Mouse (Mus musculus) embryo, embryonic 9.5 days (tissue): ENCODE measurements around the gene Hoxa5.

Source experiments
- DNase-seq: peaks from one replicate; pipeline ENCODE4 v3.0.0-alpha.2; 2017; ENCODE audit errors: extremely low spot score

Hoxa5 gene

GRCm38 (mm10) chr6:52240389-52241000 is 36.1 kb upstream of the Hoxa5 start, which contains the start of gene Hoxa10:
Gene Hoxa10 (minus strand): TSS chr6:52240854.
- peak; percentile 89 for DNase-seq

DNA sequence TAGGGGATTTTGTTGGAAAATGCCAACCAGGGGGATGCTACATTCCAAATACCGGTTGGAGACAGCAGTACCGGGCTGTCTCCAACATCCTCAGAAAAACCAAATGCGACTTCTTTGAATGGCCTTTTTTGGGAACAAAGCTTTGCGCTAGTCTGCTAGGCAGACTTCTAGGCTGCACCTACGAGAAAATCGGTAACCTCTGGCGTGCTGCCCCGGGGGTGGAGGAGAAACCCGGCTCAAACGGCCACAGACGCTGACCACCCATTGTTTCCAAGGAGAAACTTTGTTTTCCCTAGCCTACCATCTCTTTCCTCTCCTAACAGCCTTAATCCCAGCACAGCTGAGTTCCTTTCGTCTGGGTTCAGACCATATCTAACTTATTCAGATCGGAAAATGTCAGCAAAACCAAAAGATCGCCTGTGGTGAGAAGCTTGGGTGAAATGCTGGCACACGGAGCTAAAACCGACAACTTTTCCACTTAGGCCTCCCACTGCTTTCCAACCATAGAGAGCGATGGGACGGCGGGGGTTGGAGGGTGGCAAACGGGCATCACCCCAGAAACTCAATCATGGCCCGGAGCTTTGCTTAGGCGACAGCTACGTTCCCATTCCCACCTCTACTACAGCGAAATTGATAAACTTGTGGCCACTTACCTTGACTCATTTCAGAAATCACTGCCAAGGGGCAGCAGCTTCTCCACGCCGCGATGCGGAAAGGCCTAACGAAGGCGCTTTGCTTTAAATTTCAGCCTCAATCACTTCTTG is 35.4 kb upstream of the Hoxa5 start:
- DNase-seq: no peak

- no peak for DNase-seq
Observed at GRCm38 (mm10) chr6:52238976-52239375, 34.6 kb upstream of the Hoxa5 start.

DNA sequence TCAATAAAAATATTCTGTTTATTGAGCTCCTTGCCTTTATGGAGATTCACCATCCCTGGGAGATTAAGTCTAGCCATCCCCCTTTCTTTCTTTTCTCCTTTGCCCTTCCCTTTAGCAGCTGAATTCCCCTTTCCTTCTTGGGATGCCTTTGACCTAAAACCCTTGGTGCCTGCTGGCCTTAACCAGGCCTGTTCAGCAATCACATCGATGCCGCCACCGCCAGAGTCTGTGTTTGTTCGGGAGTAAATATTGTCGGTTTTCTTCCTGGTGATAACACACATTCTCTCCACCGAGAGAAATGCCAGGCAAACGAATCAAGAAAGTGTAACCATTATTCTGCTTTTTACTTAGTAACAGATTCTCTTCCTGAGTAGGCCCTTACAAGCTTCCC is 33.8 kb upstream of the Hoxa5 start:
- no peak for DNase-seq

GRCm38 (mm10) chr6:52237346-52238154 is 33.2 kb upstream of the Hoxa5 start:
- no peak for DNase-seq

- DNase-seq: no peak
Observed at GRCm38 (mm10) chr6:52236806-52237205, 32.4 kb upstream of the Hoxa5 start.

- no peak for DNase-seq
Observed at GRCm38 (mm10) chr6:52235866-52236265, 31.5 kb upstream of the Hoxa5 start.

- no peak for DNase-seq
Observed at GRCm38 (mm10) chr6:52235267-52235666, 30.9 kb upstream of the Hoxa5 start.

- no peak for DNase-seq
Observed at GRCm38 (mm10) chr6:52234428-52235140, 30.2 kb upstream of the Hoxa5 start.

DNA sequence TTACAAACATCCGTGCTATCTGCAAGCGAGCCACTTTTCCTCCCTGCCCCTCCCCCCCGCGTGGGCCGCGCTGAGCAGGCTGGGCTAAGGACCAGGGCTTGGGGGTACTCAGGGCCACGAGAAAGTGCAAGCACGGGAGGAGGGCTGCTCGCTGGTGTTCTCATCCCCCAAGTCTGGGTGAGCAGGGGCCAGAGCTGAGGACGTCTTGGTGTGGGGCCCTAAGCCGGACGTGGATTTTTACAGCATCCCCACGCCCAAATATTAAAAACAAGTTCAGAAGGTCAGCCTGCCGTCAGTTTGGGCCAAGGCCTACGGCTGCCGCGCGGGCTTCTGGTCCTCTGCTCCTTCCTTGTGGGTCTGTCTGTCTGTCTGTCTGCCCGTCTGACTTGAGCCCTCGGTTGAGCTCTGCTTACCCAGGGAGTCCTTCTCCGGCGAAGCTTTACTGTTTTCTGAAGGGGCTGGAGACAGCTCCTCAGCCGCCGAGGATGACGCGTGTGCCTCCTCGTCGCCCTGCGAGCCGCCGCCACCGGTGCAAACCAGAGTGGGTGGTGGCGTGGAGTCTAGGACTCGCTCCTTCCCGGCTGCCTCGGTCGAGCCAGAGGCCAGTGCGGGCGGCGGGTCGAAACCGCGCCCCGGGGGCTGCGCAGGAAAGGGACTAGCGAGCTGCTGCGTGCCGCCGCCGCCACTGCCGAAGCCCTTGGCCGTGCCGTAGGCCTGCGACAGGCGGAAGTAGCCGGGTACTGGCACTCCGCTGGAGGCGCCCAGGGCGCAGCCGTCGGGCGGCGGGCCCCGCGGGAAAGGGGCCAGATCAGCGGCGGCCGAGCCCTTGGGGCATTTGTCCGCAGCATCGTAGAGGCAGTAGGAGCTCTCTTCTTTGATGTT is 29.4 kb upstream of the Hoxa5 start:
- DNase-seq: no peak

- no peak for DNase-seq
Observed at GRCm38 (mm10) chr6:52232984-52233545, 28.7 kb upstream of the Hoxa5 start.

- no peak for DNase-seq
Observed at GRCm38 (mm10) chr6:52232568-52232965, 28.2 kb upstream of the Hoxa5 start.

DNA sequence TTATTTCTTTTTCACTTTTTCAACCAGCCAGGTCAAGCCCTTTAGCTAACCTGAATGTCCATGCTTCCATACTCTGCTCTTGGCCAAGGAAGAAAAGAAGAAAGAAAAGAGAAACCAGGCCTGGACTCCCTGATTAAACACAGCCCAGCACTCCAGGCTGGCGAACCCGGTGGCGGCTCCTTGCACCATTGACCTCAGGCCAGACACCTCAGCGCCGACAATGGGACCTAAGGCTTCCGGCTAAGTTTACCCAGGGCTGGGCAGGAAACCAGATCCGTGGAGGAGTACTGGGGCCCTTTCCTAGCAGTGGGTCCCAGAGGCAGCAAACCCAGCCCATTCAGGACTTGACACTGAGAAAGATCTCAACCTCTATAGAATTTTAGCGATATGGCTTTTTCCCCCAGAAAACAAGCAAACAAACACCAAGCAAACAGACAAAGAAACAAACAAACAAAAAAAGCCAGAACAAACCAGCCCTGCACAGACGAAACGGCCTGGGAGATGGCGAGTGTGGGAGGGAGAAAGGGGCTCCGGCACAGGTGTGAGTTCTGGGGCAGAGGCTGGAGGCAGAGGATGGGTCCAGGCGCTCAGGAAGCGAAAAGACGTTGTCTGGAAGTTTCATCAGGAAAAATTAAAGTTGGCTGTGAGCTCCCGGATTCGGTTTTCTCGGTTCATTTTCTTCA is 27.6 kb upstream of the Hoxa5 start:
- DNase-seq: no peak

- DNase-seq: no peak
Observed at GRCm38 (mm10) chr6:52230516-52231165, 26.3 kb upstream of the Hoxa5 start, which contains the start of gene Hoxa9. Gene Hoxa9 (minus strand): TSS chr6:52231089.

DNA sequence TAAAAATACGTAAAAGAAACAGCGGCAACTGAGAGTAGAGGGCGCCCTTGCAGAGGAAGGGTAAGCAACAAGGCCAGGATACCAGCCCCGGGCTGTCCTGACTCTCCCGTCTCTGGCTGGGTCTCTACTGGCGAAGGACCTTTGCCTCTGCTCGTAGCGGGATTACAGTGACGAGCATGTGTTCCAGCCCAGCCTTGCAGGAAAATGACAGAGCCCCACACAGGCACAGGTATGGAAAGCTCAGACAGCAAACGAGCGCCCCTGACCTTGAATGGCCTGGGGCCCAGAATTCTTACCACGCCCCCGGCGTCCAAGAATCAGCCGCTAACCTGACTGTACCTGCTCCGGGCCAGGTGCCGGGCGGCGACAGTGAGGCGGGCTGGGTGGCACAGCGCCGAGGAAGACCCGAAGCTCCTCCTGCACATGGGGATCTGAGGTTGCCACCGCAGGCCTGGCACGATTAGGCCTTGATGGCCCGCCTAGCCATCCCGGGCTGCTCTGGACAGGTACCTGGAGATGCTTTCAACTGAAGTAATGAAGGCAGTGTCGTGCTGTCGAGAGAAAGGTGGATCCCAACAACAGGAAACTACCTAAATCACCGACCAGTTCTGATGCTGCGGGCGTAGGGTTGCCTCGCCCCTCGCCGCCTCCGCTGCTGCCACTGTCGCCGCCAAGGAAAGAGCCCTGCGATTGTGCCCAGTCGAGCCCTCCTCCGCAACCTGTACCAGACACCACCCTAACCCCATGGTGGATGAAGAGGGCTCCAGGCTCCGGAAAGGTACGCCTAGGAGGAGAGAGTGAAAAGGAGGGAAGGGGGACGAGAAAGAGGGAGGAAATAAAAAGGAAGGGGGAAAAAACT is 25.4 kb upstream of the Hoxa5 start:
- DNase-seq: no peak

DNA sequence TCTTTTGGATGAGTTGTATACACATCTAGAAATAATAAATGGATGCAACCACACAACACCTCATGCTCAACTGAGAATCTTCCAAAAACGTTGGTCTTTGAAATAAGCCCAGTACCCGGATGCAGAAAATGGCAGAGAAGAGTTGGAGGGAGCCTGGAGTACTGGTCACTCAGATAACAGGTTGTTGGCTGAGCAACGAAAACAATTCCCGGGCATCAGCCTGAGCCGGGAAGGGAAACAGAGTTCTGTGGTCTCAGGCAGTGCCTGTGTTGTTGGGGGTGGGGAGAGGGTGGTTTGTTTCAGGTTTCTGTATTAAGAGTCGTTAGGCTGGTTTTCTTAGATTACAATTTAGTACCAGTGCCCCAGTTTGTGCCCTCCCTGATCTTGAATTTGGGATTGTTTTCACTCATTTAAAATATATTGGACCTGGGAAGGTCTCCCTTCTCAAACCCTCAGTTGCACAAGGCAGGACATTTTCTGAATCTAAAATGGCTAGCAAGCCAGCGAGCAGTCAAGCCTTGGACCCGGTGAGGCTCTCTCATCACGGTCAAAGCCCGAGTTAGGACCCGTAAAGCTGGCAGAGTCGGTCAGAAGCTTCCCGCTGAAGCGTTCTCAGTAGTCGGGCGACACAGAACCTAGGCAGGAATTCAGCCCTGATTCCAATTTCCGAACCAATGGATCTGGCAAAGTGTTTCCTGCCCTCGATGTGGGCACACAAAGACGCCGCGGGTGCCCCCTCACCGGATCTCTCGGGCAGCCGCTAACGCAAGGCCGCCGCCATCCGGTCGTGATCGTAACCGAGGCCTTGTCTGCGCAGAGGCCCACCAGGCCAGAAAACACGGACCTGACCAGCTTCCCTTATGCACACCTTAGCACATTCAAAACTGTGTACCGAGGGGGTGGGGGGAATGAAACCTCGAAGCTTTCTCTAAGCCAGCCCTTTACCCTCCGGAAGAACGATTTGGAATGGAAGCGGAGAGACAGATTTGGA is 24.4 kb upstream of the Hoxa5 start:
- DNase-seq: no peak
